Mouse (Mus musculus) forebrain, postnatal 0 days (tissue): ENCODE measurements at regions not wholly inside any gene's neighbourhood (a gene's known extent, or its start where the extent isn't known, plus 50 kb on each side); places are given as distances from the start of the nearest gene placed in this dataset.

ENCODE experiments used
- ATAC-seq: fragments of 200-750 bp; cut with Nextera tagmentation; 2 replicates; pipeline ENCODE4 v1.8.0; 2017; ENCODE audit warnings: mild to moderate bottlenecking, moderate library complexity
- DNase-seq: peaks from one replicate; pipeline ENCODE4 v3.0.0-alpha.2; 2015
- H3K27ac ChIP-seq: fragments of 300-500 bp; sonication (generic); 2 replicates; pipeline ENCODE4 v1.5.1; 2014; ENCODE audit warnings: low read depth, mild to moderate bottlenecking, antibody characterized with exemption, low read length, moderate library complexity, mixed read lengths
- H3K27me3 ChIP-seq: fragments of 300-500 bp; sonication (generic); 2 replicates; pipeline ENCODE4 v1.6.1; 2014; ENCODE audit warnings: mild to moderate bottlenecking, low read length, mixed read lengths; ENCODE audit not compliant: insufficient read depth
- H3K36me3 ChIP-seq: fragments of 300-500 bp; sonication (generic); 2 replicates; pipeline ENCODE4 v1.6.1; 2014; ENCODE audit warnings: mild to moderate bottlenecking, moderate library complexity; ENCODE audit not compliant: insufficient read depth
- H3K4me1 ChIP-seq: fragments of 300-500 bp; sonication (generic); 2 replicates; pipeline ENCODE4 v1.6.1; 2014; ENCODE audit warnings: antibody characterized with exemption; ENCODE audit not compliant: insufficient read depth
- H3K4me2 ChIP-seq: fragments of 300-500 bp; sonication (generic); 2 replicates; pipeline ENCODE4 v1.6.1; 2014; ENCODE audit warnings: low read depth, mild to moderate bottlenecking, moderate library complexity
- H3K4me3 ChIP-seq: fragments of 300-500 bp; sonication (generic); 2 replicates; pipeline ENCODE4 v1.5.1; 2014; ENCODE audit warnings: low read depth, low read length, mixed read lengths
- H3K9ac ChIP-seq: fragments of 300-500 bp; sonication (generic); 2 replicates; pipeline ENCODE4 v1.6.1; 2014; ENCODE audit warnings: mild to moderate bottlenecking
- H3K9me3 ChIP-seq: fragments of 300-500 bp; sonication (generic); 2 replicates; pipeline ENCODE4 v1.6.1; 2016; ENCODE audit warnings: low read length
- CTCF ChIP-seq: sonication (generic); IDR thresholded peaks from 2 replicates; pipeline ENCODE4 v1.5.1; 2016; ENCODE audit warnings: antibody characterized with exemption, control low read depth, low read depth
- WGBS: fragments of 180-500 bp; shearing (Covaris S2); extraction: QIAGEN DNeasy Blood & Tissue Kit; methylation state at CpG from one replicate; pipeline ENCODE4 v1.1.7; 2014; 5-methylcytosine and 5-hydroxymethylcytosine counted together

DNA sequence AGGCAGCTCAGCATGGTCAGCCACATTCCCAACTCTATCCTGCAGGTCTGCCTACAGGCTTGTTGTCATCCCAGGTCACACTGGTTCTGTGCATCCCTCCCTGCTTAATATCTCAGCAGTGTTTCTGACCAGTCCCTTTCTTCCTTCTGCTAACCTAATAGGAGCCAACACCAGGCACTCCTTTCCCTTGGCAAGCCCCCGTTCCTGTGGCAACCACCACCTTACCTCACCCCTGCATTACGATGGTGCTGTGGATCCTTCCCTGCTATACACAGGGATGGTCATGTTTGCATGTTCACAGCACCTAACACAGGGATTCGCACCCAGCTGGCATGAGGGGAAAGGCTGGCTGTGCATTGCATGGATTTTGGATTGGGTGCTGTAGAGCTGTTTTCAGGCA is 50.8 kb upstream of the Arhgap20 start:
- no peak overlapping the region for H3K27ac ChIP-seq
- H3K36me3 ChIP-seq: no peaks in the 10 kb centered on the region
- no peaks in the 10 kb centered on the region for H3K27me3 ChIP-seq
- no peak overlapping the region for H3K4me3 ChIP-seq
- DNase-seq: no peak
- no peak overlapping the region for H3K9ac ChIP-seq
- no peaks in the 10 kb centered on the region for H3K9me3 ChIP-seq
- no peak for TF ChIP-seq CTCF
- no peak for ATAC-seq
- 66% methylated on average over 3 of the region's 3 CpGs for WGBS
- H3K4me1 ChIP-seq: no peaks in the 10 kb centered on the region
- H3K4me2 ChIP-seq: no peak overlapping the region
